Mouse (Mus musculus): ENCODE measurements around the gene Dhrs11. TPM values are rescaled to one million over a fixed set of nuclear protein-coding genes. Genes with fewer than 3 reads are reported as not detected.

Gene Dhrs11
- polyA plus RNA-seq, 3 experiments from 2014 or later, result 7.9 to 10.9 (median 9.0) TPM

DNA sequence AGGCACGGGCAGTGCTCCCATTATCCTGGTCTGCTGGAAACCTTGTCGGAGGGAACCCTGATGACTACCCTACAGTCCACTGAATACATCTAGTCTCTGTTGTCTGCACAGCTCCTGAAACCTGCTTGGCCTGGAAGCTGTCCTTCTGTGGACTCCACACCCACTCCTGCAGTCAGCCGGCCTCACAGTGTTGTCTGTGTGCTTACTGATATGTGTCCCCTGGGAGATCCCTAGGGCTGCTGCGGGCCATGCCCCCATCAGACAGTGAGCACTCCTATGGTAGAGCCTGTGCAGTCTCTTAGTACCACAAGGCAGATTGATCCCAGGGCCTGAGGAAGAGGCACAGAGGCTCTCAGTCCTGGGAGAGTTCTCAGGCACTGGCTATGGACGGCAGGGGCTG lies 6.3 kb downstream of the Dhrs11 start:
- ATAC-seq, result no peak

DNA sequence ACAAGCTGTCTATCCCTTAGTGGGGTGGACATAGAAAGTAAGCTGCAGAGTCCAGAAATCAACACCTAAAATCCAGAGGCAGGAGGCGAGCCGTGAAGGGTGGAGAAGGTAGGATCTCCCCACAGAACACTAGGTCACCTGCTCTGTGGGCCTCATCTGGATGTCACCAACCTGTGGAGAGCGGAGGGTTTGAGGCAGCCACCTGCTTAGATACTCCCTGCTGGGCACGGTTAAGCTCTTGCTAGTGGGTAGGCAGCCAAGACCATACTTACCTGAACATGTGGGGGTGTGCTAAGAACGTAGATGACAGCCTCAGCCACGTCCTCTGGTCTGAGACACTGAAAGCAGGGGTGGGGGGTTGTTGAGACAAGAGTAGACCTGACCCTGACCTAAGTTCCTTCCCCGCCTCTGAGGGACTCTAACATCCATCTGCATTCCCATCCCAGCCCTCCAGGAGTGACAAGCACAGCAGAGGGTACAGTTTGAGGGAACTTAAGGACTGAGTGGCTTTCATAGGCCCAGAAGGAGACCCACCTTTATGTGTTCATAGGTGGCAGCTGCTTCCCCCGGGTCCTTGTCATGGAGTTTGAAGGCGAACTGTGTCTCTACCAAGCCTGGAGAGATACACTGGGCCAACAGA lies 7.5 kb downstream of the Dhrs11 start:
- no peak for ATAC-seq

DNA sequence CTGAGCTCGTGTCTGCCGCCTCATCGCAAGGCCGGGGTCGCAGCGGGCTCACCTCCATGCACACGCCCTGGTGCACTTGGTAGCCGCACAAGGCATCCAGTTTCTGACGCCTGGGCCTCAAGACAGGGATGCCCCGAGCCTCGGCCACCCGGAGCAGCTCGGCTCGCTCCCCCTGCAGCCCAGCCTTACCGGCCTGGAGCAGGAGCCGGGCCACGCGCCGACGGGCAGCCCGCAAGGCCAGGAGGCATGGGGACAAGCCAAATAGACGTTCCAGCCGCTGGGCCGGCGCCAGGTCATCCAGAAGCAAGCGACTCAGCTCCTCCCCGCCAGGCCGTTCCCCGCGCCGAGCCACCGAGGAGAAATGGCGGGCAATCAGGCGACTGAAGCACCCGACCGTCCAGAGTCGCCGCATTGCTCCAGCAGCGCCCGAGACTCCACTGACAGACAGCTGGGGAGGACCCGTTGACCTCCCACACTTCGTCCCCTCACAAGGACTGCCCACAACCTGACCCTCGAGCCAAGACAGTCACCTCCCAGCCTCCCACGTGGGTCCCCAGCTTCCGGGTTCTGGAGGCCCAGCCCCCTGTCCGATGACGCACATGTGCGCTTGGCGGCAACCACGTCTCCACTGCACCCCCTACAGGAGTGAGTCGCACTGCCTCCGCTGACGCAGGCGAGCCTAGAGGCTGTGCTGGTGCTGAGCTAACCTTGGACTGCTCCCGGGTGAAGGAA lies 9.7 kb downstream of the Dhrs11 start, which contains the start of gene Mrm1:
TSS of gene Mrm1 (minus strand) at position 555 of the 732 bp plus-strand sequence.
- peak; percentile 86 for ATAC-seq

DNA sequence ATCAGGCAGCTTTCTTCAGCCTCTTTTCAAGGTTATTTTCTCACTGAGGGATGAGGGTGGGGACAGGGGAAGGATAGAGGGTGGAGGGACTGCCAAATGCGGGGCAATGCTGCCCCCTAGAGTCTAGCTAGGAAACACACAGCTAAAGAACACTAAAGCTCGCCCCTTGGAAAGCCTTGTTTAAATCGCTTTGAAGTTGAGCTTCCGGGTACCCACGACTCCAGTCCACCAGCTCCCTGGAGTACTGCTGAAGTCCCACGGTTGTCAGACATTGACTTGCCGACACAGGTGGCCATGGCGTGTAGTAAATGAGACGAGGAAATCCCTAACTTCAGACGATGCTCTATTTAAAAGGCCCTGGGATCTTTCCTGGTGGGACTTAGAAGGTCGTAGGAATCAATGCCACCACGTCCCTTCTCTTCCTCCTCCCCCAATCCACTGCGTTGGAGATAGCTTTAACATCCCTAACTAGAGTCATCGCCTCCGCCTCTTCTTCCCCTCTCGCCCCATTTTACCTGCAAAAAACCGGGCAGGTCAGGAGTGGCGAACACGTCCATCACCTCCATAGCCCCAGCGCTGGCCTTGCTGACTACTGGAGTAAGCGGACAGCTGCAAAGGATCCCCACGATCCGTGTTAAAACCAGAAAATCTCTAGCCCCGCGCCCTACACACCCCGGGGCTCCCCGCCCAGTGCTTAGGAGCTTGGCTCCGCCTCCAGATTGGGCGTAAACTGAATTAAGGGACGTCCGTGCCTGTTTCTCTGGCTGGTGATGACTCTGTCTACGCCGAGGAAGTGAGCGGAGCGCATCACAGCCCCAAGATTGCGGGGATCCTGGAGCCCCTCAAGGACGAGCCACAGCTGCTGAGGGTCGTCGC lies 10.5 kb downstream of the Dhrs11 start:
- ATAC-seq, result peak; percentile 78

DNA sequence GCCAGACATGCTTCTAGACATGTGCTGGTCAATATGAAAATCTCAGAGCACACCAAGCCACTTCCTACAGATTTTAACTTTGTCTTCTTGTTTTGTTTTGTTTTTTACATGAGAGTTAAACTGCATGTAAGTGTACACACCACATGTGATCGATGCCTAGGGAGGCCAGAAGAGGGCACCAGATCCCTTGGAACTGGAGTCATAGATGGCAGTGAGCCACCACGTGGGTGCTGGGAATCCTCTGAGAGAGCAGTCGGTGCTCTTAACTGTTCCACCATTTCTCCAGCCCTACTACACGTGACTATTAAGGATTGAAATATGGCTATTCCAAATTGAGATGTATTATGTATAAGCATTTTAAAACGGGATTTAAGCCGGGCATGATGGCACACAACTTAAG lies 11.4 kb downstream of the Dhrs11 start:
- ATAC-seq, result no peak

DNA sequence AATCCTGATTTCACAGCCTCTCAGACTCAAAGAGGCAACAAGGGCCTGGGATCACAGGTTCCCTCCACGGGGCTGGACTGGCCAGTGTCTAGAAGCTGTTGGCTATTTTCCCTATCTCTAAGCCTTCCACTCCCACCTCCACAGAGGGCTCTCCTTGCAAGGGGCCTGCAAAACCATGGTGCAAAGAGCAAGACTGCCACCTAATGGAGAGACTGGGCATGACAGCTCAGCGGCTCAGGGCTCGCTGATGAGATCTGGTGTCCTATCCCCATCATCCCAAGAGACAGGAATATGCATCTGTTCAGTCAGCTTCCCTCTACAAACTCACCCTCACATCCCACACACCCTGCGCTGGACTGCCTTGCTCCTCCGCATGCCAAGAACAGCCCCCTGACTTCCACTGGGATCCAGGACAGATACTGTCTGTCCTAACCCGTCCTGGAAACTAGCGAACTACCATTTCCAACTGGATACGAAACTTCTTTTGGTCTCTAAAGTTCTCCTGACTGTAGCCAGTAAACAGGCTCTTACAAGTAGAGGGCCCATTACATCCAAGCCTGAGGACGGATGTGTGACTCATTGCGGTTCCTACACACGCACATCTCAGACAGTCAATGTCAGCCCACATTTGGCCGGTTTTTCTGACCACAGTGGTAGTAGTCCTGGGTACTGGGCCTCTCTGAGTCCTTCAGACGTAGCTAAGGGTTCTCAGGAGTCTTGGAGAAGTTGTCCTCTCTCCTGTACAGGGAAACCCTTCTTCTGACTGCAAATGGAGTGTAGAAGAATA lies 14.9 kb downstream of the Dhrs11 start:
- no peak for ATAC-seq

DNA sequence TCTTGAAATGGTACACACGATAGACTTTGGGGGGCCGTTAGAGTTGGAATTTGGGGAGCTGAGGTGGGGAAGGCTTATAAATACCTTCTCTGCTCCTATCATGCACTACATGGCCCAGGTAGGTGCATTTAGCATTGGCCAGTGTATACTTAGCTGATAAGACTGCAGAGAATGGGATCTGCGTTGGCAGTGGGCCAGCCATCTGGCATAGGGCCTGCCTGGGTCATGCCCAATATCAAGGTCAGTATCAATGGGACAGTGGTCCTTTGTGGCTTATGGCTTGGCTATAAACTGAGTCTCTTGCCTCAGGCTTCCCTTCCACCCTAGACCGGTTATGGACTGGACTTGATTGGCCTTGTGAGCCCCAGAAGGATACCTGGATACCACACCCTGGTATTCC lies 24.4 kb downstream of the Dhrs11 start:
- ATAC-seq, result no peak

DNA sequence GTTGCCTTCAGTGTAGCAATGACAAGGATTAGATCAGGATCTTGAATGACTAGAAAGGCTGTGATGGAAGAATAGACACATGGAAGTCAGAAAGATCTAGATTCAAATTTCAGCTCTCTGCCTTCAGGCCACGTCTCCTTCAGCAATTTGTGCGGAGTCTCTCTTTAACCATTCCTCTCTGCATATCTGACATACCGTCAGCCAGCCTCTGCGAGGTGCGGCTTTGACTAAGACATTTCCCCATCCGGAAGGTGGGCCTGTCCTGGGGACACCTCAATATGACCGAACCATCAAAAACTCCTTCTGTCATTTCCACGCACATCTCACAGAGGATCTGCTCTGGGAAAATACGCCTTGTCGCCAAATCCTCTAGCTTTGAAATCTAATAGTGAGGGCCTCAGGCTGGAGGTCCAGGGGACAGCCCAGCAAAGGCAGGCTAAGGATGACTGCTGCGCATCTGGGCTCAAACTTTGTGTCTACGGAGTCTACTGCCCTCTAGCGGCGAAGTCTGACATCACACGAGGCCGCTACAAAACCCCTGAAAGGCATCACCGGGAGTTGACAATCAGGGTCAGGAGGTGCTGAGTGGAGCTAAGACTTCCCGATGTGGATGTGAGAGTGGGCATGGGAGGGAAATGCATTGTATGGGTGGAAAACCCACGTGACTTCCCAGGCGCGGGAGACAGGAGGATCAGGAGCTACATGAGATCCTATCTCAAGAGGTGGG lies 31.0 kb downstream of the Dhrs11 start:
- ATAC-seq, result no peak

DNA sequence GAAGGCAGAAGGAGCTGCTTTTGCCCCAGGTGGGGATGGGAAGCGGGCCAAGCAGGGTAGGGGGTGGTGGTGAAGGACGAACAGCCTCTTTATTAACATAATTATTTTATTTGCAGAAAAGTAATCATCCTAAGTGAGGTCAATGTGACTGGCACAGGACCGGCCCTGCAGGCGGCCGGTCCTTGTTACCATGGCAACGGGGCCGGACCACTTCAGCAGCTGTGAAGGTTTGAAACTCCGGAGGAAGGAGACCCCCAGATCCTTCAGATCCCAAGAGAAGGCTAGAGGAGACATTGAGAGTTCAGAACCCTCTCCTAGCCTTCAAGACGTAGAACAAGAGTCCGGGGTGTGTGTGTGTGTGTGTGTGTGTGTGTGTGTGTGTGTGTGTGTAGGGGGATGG lies 31.8 kb downstream of the Dhrs11 start:
- no peak for ATAC-seq

DNA sequence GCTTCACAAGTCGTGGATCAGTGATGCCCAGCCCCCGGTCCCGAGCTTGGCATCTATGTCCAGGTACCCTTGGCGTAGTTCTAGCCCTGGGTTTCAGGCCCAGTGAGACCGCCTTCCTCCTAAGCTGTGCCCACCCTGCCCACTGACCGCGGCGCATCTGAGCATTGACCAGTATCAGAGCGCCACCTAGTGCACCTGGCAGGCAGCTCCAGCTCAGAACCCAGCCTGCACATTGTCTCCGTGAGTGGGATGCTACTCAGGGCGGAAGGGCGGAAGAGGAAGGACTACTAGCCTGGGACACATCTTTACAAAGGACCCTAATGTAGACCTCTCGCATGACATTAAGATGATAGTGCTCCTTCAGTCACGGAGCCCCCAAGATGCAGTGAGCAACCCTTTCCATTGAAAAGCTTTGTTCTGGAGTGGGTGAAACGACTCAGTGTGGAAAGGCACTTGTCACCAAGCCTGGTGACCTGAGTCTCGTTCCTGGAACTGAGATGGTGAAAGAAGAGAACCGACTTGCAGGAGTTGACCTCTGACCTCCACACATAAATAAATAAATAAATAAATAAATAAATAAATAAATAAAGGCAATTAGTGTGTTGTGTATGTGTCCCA lies 34.2 kb downstream of the Dhrs11 start:
- ATAC-seq, result no peak

DNA sequence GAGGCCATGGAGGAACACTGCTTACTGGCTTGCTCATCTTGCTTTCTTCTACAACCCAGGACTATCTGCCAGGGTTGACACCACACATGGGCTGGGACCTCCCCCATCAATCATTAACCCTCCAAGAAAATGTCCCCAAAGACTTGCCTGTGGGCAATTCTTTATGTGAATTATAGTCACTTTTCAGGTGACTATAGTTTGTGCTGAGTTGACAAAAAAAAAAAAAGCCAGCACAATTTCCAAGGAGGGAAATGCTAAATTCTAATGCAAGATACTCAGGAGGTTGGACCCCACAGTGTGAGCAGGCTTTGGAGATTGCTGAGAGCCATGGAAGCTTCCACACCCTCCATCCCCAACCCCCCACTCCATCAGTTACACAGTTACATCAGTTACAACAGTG lies 35.2 kb downstream of the Dhrs11 start:
- ATAC-seq, result no peak

DNA sequence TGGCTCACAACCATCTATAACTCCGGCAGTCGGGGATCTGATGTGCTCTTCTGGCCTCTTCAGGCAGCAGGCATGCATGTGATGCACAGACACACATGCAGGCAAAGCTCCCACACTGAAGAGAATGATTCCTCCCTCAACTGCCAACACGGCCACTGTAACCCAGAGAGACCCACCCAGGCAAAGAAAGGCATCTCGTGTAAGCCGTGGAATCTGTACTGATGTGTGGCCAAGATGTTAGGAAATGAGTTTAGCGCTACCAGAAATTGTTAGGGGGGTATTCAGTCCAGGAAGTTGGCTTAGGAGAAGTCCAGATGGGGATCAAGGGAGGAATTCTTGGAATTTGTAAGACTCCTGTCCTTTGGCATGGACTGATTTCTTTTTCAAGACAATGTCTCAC lies 38.4 kb downstream of the Dhrs11 start:
- ATAC-seq, result no peak

DNA sequence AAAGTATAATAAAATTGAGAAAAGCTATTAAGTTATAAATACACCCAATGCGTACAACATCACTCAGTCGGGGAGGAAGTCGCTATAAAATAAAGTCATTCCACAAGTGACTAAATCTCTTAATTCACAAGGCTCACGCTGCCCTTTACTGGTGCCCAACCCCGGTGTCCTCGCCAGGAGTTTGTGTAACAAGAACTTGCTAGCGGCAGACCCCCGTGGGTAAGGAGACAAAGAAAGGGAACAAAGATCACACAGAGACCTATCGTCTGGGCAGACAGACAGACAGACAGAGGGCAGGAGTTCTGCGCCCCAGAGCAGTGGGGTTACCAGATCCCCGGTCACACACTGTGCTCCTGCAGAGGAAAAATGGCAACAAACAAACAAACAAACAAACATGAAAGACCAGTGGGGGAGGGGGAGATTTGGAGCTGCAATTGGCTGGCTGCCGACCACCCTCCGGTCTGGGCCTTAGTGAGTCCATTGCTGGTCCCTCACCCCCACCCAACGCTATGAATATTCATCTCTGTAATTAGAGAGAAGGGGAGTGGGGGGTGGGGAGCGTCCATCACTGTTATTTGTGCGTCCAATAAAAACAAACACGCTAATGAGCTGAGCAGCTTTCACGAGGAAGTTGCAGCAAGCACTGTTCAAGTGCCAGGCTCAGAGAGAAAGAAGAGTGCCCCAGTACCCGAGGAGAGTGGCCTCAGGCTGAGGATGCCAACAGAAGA lies 48.5 kb downstream of the Dhrs11 start:
- ATAC-seq, result no peak

DNA sequence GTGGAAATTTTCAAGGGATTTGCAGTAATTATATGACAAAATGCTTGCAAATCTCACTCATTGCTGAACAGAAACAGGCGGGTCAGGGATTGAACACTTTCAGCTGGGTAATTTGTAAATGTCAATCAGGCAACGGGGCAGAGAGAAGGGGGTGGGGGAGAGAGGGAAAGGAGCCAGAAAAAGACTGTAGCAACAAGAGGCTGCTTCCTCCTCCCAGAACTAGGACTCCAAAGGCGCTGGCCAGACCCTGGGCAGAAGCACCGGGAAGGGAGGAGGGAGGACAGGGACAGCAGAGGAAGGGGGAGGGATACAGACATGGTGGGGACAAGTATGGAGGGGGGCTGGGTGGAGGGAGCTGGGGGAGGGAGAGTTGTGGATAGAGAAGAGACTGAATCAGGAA lies 53.2 kb downstream of the Dhrs11 start:
- ATAC-seq, result no peak

DNA sequence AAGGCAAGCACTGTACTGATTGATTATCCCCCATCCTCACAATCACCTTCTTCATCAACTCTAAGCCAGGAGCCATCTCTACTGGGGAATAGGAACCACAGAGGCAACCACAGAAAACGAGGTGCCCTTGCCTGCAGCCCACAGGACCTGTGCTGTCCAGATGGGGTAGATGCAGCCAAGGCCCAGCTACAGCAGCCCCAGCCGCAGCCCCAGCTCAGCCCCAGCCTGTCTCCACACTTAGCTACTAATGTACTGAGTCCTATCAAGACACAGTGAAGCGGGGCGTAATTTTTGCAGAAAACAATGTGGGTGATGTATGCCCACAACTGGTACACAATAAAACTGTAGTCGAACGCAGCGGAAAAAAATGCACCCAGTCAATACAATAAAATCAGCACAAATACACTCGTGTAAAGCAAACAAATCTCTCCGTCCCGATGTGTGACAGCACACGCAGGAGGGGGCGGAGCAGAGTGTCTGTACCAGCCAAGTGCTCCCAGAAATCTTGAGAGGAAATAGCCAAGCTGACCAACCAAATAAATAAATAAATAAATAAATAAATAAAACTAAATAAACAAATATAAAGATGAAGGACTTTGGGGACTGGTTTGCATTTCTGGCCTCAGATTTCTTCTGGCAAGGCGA lies 53.8 kb downstream of the Dhrs11 start:
- no peak for ATAC-seq

Other genes with a start within 250 kb of the Dhrs11 start
- 10 to 100 TPM in 2 of 3 experiments, 1 to 10 TPM in 1; 5.1 to 11.7 (median 10.2) TPM for gene Mrm1, start 9.5 kb downstream of the Dhrs11 start, polyA plus RNA-seq (2017; shearing (Covaris generic))
- gene Ggnbp2, start 41.8 kb upstream of the Dhrs11 start, polyA plus RNA-seq (2017; shearing (Covaris generic)), result 100 to 1,000 TPM; 106 to 124 (median 111) TPM
- 1 to 10 TPM; 1.2 to 2.8 (median 2.4) TPM for gene Myo19, start 51.2 kb upstream of the Dhrs11 start, polyA plus RNA-seq (2017; shearing (Covaris generic))
- 1 to 10 TPM; 2.1 to 4.2 (median 2.8) TPM for gene Pigw, start 51.3 kb upstream of the Dhrs11 start, polyA plus RNA-seq (2017; shearing (Covaris generic))
- gene Znhit3, start 87.4 kb upstream of the Dhrs11 start, polyA plus RNA-seq (2017; shearing (Covaris generic)), result 10 to 100 TPM; 35.6 to 37.3 (median 36.7) TPM
- not detected for gene Car4, start 128.8 kb upstream of the Dhrs11 start, polyA plus RNA-seq (2017; shearing (Covaris generic))

Measured in inflammation-experienced regulatory T-cells, adult 6 months (primary cell).